Mouse (Mus musculus): ENCODE measurements around the gene Clec4b2.

DNA sequence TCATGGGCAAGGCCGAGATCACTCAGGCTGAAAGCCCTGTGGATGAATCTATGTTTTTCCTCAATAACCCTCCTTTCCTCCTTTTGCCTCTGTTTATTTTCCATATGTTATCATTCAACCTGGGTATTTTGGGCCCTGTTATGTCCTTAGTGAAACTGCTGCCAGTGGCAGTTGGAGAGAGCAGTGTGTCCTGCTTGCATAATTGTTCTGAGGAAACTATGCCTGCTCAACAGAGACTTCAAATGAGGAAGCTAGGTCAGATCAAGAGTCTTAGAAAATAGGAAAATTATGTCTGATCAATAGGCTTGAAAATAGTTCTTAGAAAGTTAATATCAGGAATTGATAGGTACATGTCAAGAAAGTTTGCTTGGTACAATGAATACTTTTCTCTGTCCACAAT, 2.9 kb downstream of the Clec4b2 start:
- TF ChIP-seq CTCF (IDR thresholded peaks at IDR 0.05; ENCODE audit: borderline replicate concordance, control insufficient read depth, extremely low read depth, insufficient read depth, low read length, poor library complexity) (no peak), POLR2A (IDR thresholded peaks at IDR 0.05; ENCODE audit: control insufficient read depth, extremely low read depth, insufficient read depth, low read length, poor library complexity) (no peak)

Measured in thymus, adult 2 months (tissue).